Mouse (Mus musculus) naive thymus-derived CD4-positive, alpha-beta T cell, adult 2 months (primary cell): ENCODE data around the gene Gm5269.

ENCODE experiments used
- DNase-seq: peaks from one replicate; pipeline ENCODE4 v3.0.0-alpha.2; 2011; ENCODE audit warnings: low read depth

Gm5269 gene

GRCm38 (mm10) chr1:45890173-45890572, at the start of gene Gm5269:
Gene Gm5269 (minus strand): TSS chr1:45890273.
- DNase-seq, result no peak

- no peak for DNase-seq
These were observed 41.1 kb upstream of the Gm5269 start for GRCm38 (mm10) chr1:45931127-45931526.

- no peak for DNase-seq
These were observed 36.8 kb upstream of the Gm5269 start for GRCm38 (mm10) chr1:45926911-45927310.

- no peak for DNase-seq
These were observed 36.3 kb upstream of the Gm5269 start, which contains the start of gene Slc40a1 for GRCm38 (mm10) chr1:45926393-45926763. Gene Slc40a1 (minus strand): TSS chr1:45926523.

- DNase-seq, result no peak
These were observed 35.7 kb upstream of the Gm5269 start for GRCm38 (mm10) chr1:45925500-45926392.

GRCm38 (mm10) chr1:45925131-45925499, 35.0 kb upstream of the Gm5269 start:
- DNase-seq, result no peak

GRCm38 (mm10) chr1:45924516-45924915, 34.4 kb upstream of the Gm5269 start:
- DNase-seq, result no peak

GRCm38 (mm10) chr1:45923306-45923705, 33.2 kb upstream of the Gm5269 start:
- DNase-seq, result no peak

GRCm38 (mm10) chr1:45920703-45921102, 30.6 kb upstream of the Gm5269 start:
- DNase-seq, result no peak

- no peak for DNase-seq
These were observed 29.7 kb upstream of the Gm5269 start for GRCm38 (mm10) chr1:45919752-45920151.

GRCm38 (mm10) chr1:45917136-45917803, 27.2 kb upstream of the Gm5269 start:
- no peak for DNase-seq

- DNase-seq, result no peak
These were observed 26.1 kb upstream of the Gm5269 start for GRCm38 (mm10) chr1:45916174-45916573.

- DNase-seq, result no peak
These were observed 24.2 kb upstream of the Gm5269 start for GRCm38 (mm10) chr1:45914236-45914635.

GRCm38 (mm10) chr1:45905107-45905821, 15.2 kb upstream of the Gm5269 start:
- DNase-seq, result no peak

GRCm38 (mm10) chr1:45904161-45904560, 14.1 kb upstream of the Gm5269 start:
- no peak for DNase-seq

GRCm38 (mm10) chr1:45898044-45898443, 8.0 kb upstream of the Gm5269 start:
- DNase-seq, result no peak

GRCm38 (mm10) chr1:45894168-45894912, 4.3 kb upstream of the Gm5269 start:
- no peak for DNase-seq

- no peak for DNase-seq
These were observed 1.9 kb upstream of the Gm5269 start for GRCm38 (mm10) chr1:45891986-45892385.

GRCm38 (mm10) chr1:45886800-45887199, 3.3 kb downstream of the Gm5269 start:
- DNase-seq, result no peak

- no peak for DNase-seq
These were observed 6.7 kb downstream of the Gm5269 start for GRCm38 (mm10) chr1:45883378-45883777.

GRCm38 (mm10) chr1:45882076-45882475, 8.0 kb downstream of the Gm5269 start:
- DNase-seq, result no peak
